Mouse (Mus musculus) myocyte (in vitro differentiated cells): ENCODE results near the gene Tpcn2. TPM values are rescaled to one million over a fixed set of nuclear protein-coding genes. Genes with fewer than 3 reads are reported as not detected.

Experiments used
- H3K27me3 ChIP-seq: one replicate; pipeline ENCODE4 v1.6.1; 2011; ENCODE audit not compliant: control insufficient read depth, insufficient read depth, insufficient read length
- H3K36me3 ChIP-seq: one replicate; pipeline ENCODE4 v1.6.1; 2011; ENCODE audit not compliant: control insufficient read depth, insufficient read depth
- H3K4me2 ChIP-seq: one replicate; pipeline ENCODE4 v1.6.1; 2011; ENCODE audit warnings: low read depth, control low read depth
- H3K4me3 ChIP-seq: one replicate; pipeline ENCODE4 v1.5.1; 2011; ENCODE audit warnings: mild to moderate bottlenecking, control low read depth, moderate library complexity
- H3K79me2 ChIP-seq: one replicate; pipeline ENCODE4 v1.6.1; 2011; ENCODE audit not compliant: control insufficient read depth, insufficient read depth
- H3ac ChIP-seq: one replicate; pipeline ENCODE4 v1.6.1; 2011; ENCODE audit not compliant: control insufficient read depth, insufficient read length
- CEBPB ChIP-seq: IDR thresholded peaks from 2 replicates; pipeline ENCODE4 v1.6.1; 2011; ENCODE audit warnings: mild to moderate bottlenecking, moderate library complexity; ENCODE audit not compliant: poor library complexity, insufficient read depth, severe bottlenecking
- E2F4 ChIP-seq: IDR thresholded peaks from one replicate; pipeline ENCODE4 v1.6.1; 2011; ENCODE audit warnings: mild to moderate bottlenecking, control low read depth, moderate library complexity; ENCODE audit not compliant: insufficient read depth
- MAX ChIP-seq: IDR thresholded peaks from one replicate; pipeline ENCODE4 v1.6.1; 2011; ENCODE audit warnings: low read depth, mild to moderate bottlenecking, control low read depth
- MYOD1 ChIP-seq, 3 experiments: IDR thresholded peaks; one replicate each; pipeline ENCODE4 v1.6.1; 2011; ENCODE audit warnings: control low read depth in 2 of 3, low read depth in 2 of 3, mild to moderate bottlenecking in 2 of 3, moderate library complexity in 1 of 3; ENCODE audit not compliant: insufficient read length in 2 of 3, control insufficient read depth in 1 of 3
- MYOG ChIP-seq, 3 experiments: IDR thresholded peaks; one replicate each; pipeline ENCODE4 v1.6.1; 2011; ENCODE audit warnings: control low read depth in 2 of 3, low read depth in 2 of 3, mild to moderate bottlenecking in 2 of 3; ENCODE audit not compliant: insufficient read length in 2 of 3, control insufficient read depth in 1 of 3, insufficient read depth in 1 of 3
- POLR2A ChIP-seq: IDR thresholded peaks from one replicate; pipeline ENCODE4 v1.6.1; 2011; ENCODE audit warnings: low read depth, mild to moderate bottlenecking, control low read depth, moderate library complexity; ENCODE audit not compliant: insufficient read length
- POLR2AphosphoS2 ChIP-seq: IDR thresholded peaks from one replicate; pipeline ENCODE4 v1.6.1; 2011; ENCODE audit warnings: low read depth, control low read depth; ENCODE audit not compliant: insufficient read length
- REST ChIP-seq: IDR thresholded peaks from one replicate; pipeline ENCODE4 v1.6.1; 2011; ENCODE audit warnings: mild to moderate bottlenecking, control low read depth, moderate library complexity; ENCODE audit not compliant: insufficient read depth, insufficient read length
- SRF ChIP-seq: IDR thresholded peaks from one replicate; pipeline ENCODE4 v1.6.1; 2011; ENCODE audit warnings: low read depth; ENCODE audit not compliant: control insufficient read depth, insufficient read length
- TCF12 ChIP-seq: IDR thresholded peaks from one replicate; pipeline ENCODE4 v1.6.1; 2011; ENCODE audit warnings: mild to moderate bottlenecking, control low read depth; ENCODE audit not compliant: poor library complexity, insufficient read depth, severe bottlenecking
- TCF3 ChIP-seq: IDR thresholded peaks from one replicate; pipeline ENCODE4 v1.6.1; 2011; ENCODE audit warnings: low read depth, control low read depth; ENCODE audit not compliant: insufficient read length
- USF1 ChIP-seq: IDR thresholded peaks from one replicate; pipeline ENCODE4 v1.6.1; 2011; ENCODE audit warnings: low read depth, mild to moderate bottlenecking, control low read depth, moderate library complexity
- polyA plus RNA-seq: library from polyadenylated mRNA; unstranded; fragments of >200 nt; fragmentation: generic; extraction: Trizol; gene quantifications from one replicate; pipeline ENCODE4 v1.2.1, GENCODE M21; 2012; ENCODE audit warnings: missing spikeins

Tpcn2 gene
- polyA plus RNA-seq, 1 experiment: 4.4 TPM

- H3K36me3 ChIP-seq: no peaks in the 10 kb centered on the region
- H3K79me2 ChIP-seq: no peaks in the 10 kb centered on the region
- no peak for TF ChIP-seq USF1
- no peak for TF ChIP-seq MAX
- no peak for TF ChIP-seq MYOG (IDR thresholded peaks at IDR 0.05; ENCODE audit: control insufficient read depth in 1 of 3, insufficient read depth in 1 of 3, insufficient read length in 2 of 3, low read depth in 2 of 3)
- TF ChIP-seq REST: no peak
- no peak for TF ChIP-seq TCF3
- TF ChIP-seq POLR2AphosphoS2: no peak
- no peak for TF ChIP-seq CEBPB
- TF ChIP-seq E2F4: no peak
- no peak for TF ChIP-seq MYOD1 (IDR thresholded peaks at IDR 0.05; ENCODE audit: control insufficient read depth in 1 of 3, insufficient read length in 2 of 3, low read depth in 2 of 3)
- TF ChIP-seq SRF: no peak
- TF ChIP-seq TCF12: no peak
- TF ChIP-seq POLR2A: no peak
- no peak overlapping the region for H3K4me3 ChIP-seq
- H3ac ChIP-seq: no peak overlapping the region
- peak overlapping the region; percentile 1 for H3K4me2 ChIP-seq
- H3K27me3 ChIP-seq: no peaks in the 10 kb centered on the region
These were observed 28.3 kb upstream of the Tpcn2 start for GRCm38 (mm10) chr7:145312137-145312536.

GRCm38 (mm10) chr7:145310526-145310925 is 26.7 kb upstream of the Tpcn2 start:
- H3ac ChIP-seq: no peak overlapping the region
- H3K4me3 ChIP-seq: no peak overlapping the region
- H3K79me2 ChIP-seq: no peaks in the 10 kb centered on the region
- H3K27me3 ChIP-seq: no peaks in the 10 kb centered on the region
- no peak overlapping the region for H3K4me2 ChIP-seq
- H3K36me3 ChIP-seq: no peaks in the 10 kb centered on the region
- TF ChIP-seq POLR2A (no peak), E2F4 (no peak), MYOD1 (IDR thresholded peaks at IDR 0.05; ENCODE audit: control insufficient read depth in 1 of 3, insufficient read length in 2 of 3, low read depth in 2 of 3) (no peak), SRF (no peak), POLR2AphosphoS2 (no peak), MYOG (IDR thresholded peaks at IDR 0.05; ENCODE audit: control insufficient read depth in 1 of 3, insufficient read depth in 1 of 3, insufficient read length in 2 of 3, low read depth in 2 of 3) (no peak), USF1 (no peak), TCF3 (no peak), MAX (no peak), TCF12 (no peak), REST (no peak), CEBPB (no peak)

GRCm38 (mm10) chr7:145309877-145310276 is 26.1 kb upstream of the Tpcn2 start:
- H3K27me3 ChIP-seq: no peaks in the 10 kb centered on the region
- no peaks in the 10 kb centered on the region for H3K36me3 ChIP-seq
- H3ac ChIP-seq: no peak overlapping the region
- H3K79me2 ChIP-seq: no peaks in the 10 kb centered on the region
- H3K4me2 ChIP-seq: no peak overlapping the region
- no peak for TF ChIP-seq TCF3
- TF ChIP-seq CEBPB: no peak
- no peak for TF ChIP-seq REST
- no peak for TF ChIP-seq MYOG (IDR thresholded peaks at IDR 0.05; ENCODE audit: control insufficient read depth in 1 of 3, insufficient read depth in 1 of 3, insufficient read length in 2 of 3, low read depth in 2 of 3)
- no peak for TF ChIP-seq SRF
- no peak for TF ChIP-seq MAX
- TF ChIP-seq E2F4: no peak
- no peak for TF ChIP-seq POLR2A
- no peak for TF ChIP-seq MYOD1 (IDR thresholded peaks at IDR 0.05; ENCODE audit: control insufficient read depth in 1 of 3, insufficient read length in 2 of 3, low read depth in 2 of 3)
- TF ChIP-seq TCF12: no peak
- TF ChIP-seq USF1: no peak
- TF ChIP-seq POLR2AphosphoS2: no peak
- no peak overlapping the region for H3K4me3 ChIP-seq

GRCm38 (mm10) chr7:145308866-145309265 is 25.1 kb upstream of the Tpcn2 start:
- no peaks in the 10 kb centered on the region for H3K36me3 ChIP-seq
- H3K4me2 ChIP-seq: no peak overlapping the region
- no peaks in the 10 kb centered on the region for H3K79me2 ChIP-seq
- no peak overlapping the region for H3ac ChIP-seq
- no peak overlapping the region for H3K4me3 ChIP-seq
- no peaks in the 10 kb centered on the region for H3K27me3 ChIP-seq
- TF ChIP-seq MYOD1 (IDR thresholded peaks at IDR 0.05; ENCODE audit: control insufficient read depth in 1 of 3, insufficient read length in 2 of 3, low read depth in 2 of 3): no peak
- no peak for TF ChIP-seq POLR2A
- TF ChIP-seq REST: no peak
- no peak for TF ChIP-seq MAX
- no peak for TF ChIP-seq MYOG (IDR thresholded peaks at IDR 0.05; ENCODE audit: control insufficient read depth in 1 of 3, insufficient read depth in 1 of 3, insufficient read length in 2 of 3, low read depth in 2 of 3)
- no peak for TF ChIP-seq SRF
- no peak for TF ChIP-seq TCF3

- H3K27me3 ChIP-seq: no peaks in the 10 kb centered on the region
- no peak for TF ChIP-seq MYOD1 (IDR thresholded peaks at IDR 0.05; ENCODE audit: control insufficient read depth in 1 of 3, insufficient read length in 2 of 3, low read depth in 2 of 3)
- TF ChIP-seq SRF: no peak
- no peak for TF ChIP-seq TCF12
- no peak for TF ChIP-seq TCF3
- no peak for TF ChIP-seq CEBPB
- TF ChIP-seq POLR2A: no peak
- TF ChIP-seq E2F4: no peak
- TF ChIP-seq REST: no peak
- no peak for TF ChIP-seq MAX
- no peak for TF ChIP-seq POLR2AphosphoS2
- no peak overlapping the region for H3K4me2 ChIP-seq
- no peak overlapping the region for H3ac ChIP-seq
- H3K79me2 ChIP-seq: no peaks in the 10 kb centered on the region
- no peaks in the 10 kb centered on the region for H3K36me3 ChIP-seq
- H3K4me3 ChIP-seq: no peak overlapping the region
These were observed 24.4 kb upstream of the Tpcn2 start for GRCm38 (mm10) chr7:145308061-145308675.
